Mouse (Mus musculus) neural tube, embryonic 14.5 days (tissue): ENCODE data around the gene Enox1. TPM values are rescaled to one million over a fixed set of nuclear protein-coding genes. Genes with fewer than 3 reads are reported as not detected.

Source experiments
- ATAC-seq: fragments of 200-750 bp; cut with Nextera tagmentation; 2 replicates; pipeline ENCODE4 v1.8.0; 2017; ENCODE audit warnings: low read depth, mild to moderate bottlenecking, moderate TSS enrichment, moderate library complexity
- H3K27ac ChIP-seq: fragments of 300-500 bp; sonication (generic); 2 replicates; pipeline ENCODE4 v1.5.1; 2014; ENCODE audit warnings: low read depth, mild to moderate bottlenecking, control low read depth, low read length, moderate library complexity, mixed read lengths
- H3K27me3 ChIP-seq: fragments of 300-500 bp; sonication (generic); 2 replicates; pipeline ENCODE4 v1.6.1; 2014; ENCODE audit warnings: low read length; ENCODE audit not compliant: control insufficient read depth, insufficient read depth
- H3K36me3 ChIP-seq: fragments of 300-500 bp; sonication (generic); 2 replicates; pipeline ENCODE4 v1.6.1; 2014; ENCODE audit warnings: low read length, mixed read lengths; ENCODE audit not compliant: control insufficient read depth, insufficient read depth
- H3K4me1 ChIP-seq: fragments of 300-500 bp; sonication (generic); 2 replicates; pipeline ENCODE4 v1.6.1; 2014; ENCODE audit warnings: low read length; ENCODE audit not compliant: control insufficient read depth, insufficient read depth
- H3K4me2 ChIP-seq: fragments of 300-500 bp; sonication (generic); 2 replicates; pipeline ENCODE4 v1.6.1; 2014; ENCODE audit warnings: mild to moderate bottlenecking, low read depth, low read length, control low read depth
- H3K4me3 ChIP-seq: fragments of 300-500 bp; sonication (generic); 2 replicates; pipeline ENCODE4 v1.5.1; 2014; ENCODE audit warnings: low read depth, low read length, control low read depth, mixed read lengths
- H3K9ac ChIP-seq: fragments of 300-500 bp; sonication (generic); replicated peaks from 2 replicates; pipeline ENCODE4 v1.6.1; 2014; ENCODE audit warnings: low read depth, mild to moderate bottlenecking, control low read depth, low read length, mixed read lengths
- H3K9me3 ChIP-seq: fragments of 300-500 bp; sonication (generic); 2 replicates; pipeline ENCODE4 v1.6.1; 2016; ENCODE audit warnings: low read length; ENCODE audit not compliant: control insufficient read depth
- WGBS: fragments of 180-500 bp; shearing (Covaris S2); extraction: QIAGEN DNeasy Blood & Tissue Kit; methylation state at CpG from one replicate; pipeline ENCODE4 v1.1.7; 2014; 5-methylcytosine and 5-hydroxymethylcytosine counted together
- polyA plus RNA-seq: library from polyadenylated mRNA; unstranded; fragments of >200 nt; fragmentation: Nextera tagmentation; extraction: Ambion mirVana; gene quantifications from 2 replicates; pipeline ENCODE4 v1.2.1, GENCODE M21; 2014

Gene Enox1
- polyA plus RNA-seq, 1 experiment from 2014 or later = 36.2 TPM

DNA sequence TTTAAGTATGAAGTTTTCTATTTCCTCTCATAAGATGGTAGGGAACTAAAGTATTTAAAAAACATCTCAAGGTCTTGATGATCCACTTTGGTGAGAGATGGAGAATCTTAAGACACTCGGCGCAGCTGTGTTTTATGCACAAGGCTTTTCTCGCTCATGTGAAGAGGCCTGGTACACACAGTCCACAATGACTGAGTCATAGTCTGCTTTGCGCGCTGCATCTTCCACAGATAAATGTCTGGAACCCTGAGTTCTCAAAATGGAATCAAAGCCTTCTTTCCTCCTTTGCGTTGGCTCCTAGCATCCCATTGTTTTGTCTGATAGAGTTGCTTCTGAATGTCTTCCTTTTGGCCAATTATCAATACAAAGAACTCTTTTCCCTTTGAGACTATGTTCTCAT lies 119.0 kb downstream of the Enox1 start:
- WGBS = 93% methylated on average over 6 of the region's 6 CpGs
- H3K27me3 ChIP-seq = no peaks in the 10 kb centered on the region
- H3K9ac ChIP-seq = no peak overlapping the region
- H3K4me1 ChIP-seq = peaks cover 9% of the 10 kb centered on the region; the same call in 1 of the 2 replicates
- H3K9me3 ChIP-seq = no peaks in the 10 kb centered on the region
- no peak overlapping the region for H3K4me3 ChIP-seq
- ATAC-seq = no peak
- H3K36me3 ChIP-seq = no peaks in the 10 kb centered on the region
- H3K4me2 ChIP-seq = no peak overlapping the region
- no peak overlapping the region for H3K27ac ChIP-seq

DNA sequence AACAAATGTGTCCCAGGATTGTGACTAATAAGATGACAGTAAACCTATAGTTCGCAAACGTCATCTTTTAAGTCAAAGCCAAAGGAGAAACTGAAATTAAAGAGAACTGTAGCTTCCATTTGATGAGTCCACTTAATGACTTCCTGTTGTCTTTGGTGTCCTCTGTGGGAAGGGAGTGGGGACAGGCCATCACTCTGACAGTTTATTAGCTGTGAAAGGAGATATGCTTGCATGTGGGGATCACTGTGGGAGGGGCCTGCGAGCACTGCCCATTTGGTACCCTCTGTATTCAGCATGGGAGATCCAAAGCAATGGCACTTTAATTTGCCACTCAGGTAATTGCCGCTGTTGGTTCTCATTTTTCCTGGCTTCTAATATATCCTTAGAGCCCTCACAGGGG lies 122.6 kb downstream of the Enox1 start:
- Histone ChIP-seq H3K4me1 (no peaks in the 10 kb centered on the region), H3K27me3 (no peaks in the 10 kb centered on the region), H3K4me2 (no peak overlapping the region), H3K9me3 (no peaks in the 10 kb centered on the region), H3K4me3 (no peak overlapping the region), H3K27ac (no peak overlapping the region), H3K9ac (no peak overlapping the region), H3K36me3 (no peaks in the 10 kb centered on the region)
- no peak for ATAC-seq
- 81% methylated on average over 4 of the region's 4 CpGs for WGBS

DNA sequence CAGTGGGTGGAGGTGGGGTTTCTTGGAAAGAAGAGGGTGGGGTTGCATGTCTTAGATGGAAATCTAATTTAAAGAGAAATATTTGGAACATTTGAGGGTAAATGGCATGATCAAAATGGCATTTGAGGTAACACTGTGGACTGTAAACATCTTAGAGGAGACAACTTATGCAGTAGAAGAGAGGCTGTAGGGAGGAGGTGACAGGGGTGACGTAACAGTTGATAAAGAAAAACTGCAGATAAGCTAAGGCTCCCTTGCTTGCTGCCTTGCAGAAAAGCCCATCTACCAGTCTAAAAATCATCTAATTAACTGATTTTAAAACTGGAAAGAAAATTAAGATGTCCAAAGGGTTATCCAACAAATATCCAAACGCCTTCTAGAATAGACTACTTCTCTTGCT lies 123.9 kb downstream of the Enox1 start:
- WGBS = 88% methylated on average over 2 of the region's 2 CpGs
- Histone ChIP-seq H3K9me3 (no peaks in the 10 kb centered on the region), H3K4me2 (no peak overlapping the region), H3K4me1 (no peaks in the 10 kb centered on the region), H3K27me3 (no peaks in the 10 kb centered on the region), H3K27ac (no peak overlapping the region), H3K36me3 (no peaks in the 10 kb centered on the region), H3K9ac (no peak overlapping the region), H3K4me3 (no peak overlapping the region)
- no peak for ATAC-seq

DNA sequence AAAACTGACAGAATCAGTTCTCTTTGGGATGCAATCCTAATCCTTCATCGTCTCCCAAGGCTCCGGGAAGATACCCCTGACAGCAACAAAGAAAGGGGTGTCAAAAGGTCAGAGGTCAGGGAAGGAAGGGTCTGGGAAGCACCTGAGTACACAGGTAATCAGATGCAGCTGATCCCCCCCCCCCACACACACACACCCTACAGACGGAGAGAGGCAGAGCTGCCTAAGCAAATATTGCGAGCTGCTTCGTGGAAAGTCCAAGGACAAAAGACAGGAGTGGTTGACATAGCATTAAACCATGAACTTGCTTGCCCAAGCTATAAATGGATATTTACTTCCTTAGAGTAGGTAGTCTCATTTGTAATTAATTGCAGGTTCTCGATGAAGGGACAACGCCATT lies 124.3 kb downstream of the Enox1 start:
- H3K9ac ChIP-seq = no peak overlapping the region
- H3K4me3 ChIP-seq = no peak overlapping the region
- H3K27me3 ChIP-seq = no peaks in the 10 kb centered on the region
- 84% methylated on average over 7 of the region's 7 CpGs for WGBS
- H3K27ac ChIP-seq = no peak overlapping the region
- no peak overlapping the region for H3K4me2 ChIP-seq
- ATAC-seq = no peak
- H3K36me3 ChIP-seq = no peaks in the 10 kb centered on the region
- no peaks in the 10 kb centered on the region for H3K9me3 ChIP-seq
- H3K4me1 ChIP-seq = no peaks in the 10 kb centered on the region

DNA sequence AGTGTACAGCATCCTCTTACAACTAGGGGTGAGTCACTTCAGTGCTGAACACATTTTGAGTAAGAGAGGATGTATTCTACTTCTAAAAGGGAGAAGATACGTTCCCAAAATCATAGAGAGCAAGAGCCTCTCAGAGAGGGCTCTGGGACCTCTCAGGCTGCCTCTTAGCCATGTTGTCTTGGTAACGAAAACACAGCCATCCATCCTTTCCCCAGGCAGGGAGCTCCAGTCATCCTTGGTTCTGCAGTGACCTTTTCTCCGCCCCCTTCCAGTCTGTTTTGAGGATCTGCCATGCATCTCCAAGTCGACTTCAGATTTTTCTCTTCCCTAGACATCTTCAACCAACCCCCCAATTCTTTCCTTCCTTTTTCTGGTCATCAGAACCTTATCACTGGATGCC lies 127.4 kb downstream of the Enox1 start:
- ATAC-seq = no peak
- H3K9me3 ChIP-seq = no peaks in the 10 kb centered on the region
- H3K9ac ChIP-seq = no peak overlapping the region
- H3K27ac ChIP-seq = no peak overlapping the region
- H3K4me3 ChIP-seq = no peak overlapping the region
- no peaks in the 10 kb centered on the region for H3K27me3 ChIP-seq
- no peak overlapping the region for H3K4me2 ChIP-seq
- WGBS = 66% methylated on average over 4 of the region's 4 CpGs
- H3K36me3 ChIP-seq = no peaks in the 10 kb centered on the region
- no peaks in the 10 kb centered on the region for H3K4me1 ChIP-seq

DNA sequence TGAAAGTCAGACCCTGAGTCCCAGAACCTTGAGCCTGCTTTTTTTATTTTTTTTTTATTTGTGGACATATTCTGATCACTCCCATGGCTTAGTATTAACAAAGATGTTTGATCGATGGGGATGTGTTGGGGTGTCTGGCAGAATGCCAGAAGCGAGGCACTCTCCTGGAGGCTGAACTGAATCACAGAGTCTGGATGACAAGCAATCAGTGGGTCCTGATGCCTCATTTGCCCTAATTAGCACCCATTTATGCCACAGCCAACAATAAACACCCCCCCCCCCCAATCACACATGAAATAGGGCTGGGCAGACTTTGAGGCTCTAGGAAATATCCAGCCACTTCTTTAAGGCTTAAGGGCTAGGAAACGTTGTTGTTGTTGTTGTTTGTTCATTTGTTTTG lies 128.9 kb downstream of the Enox1 start:
- ATAC-seq = no peak
- no peak overlapping the region for H3K9ac ChIP-seq
- H3K36me3 ChIP-seq = no peaks in the 10 kb centered on the region
- H3K4me3 ChIP-seq = no peak overlapping the region
- no peaks in the 10 kb centered on the region for H3K27me3 ChIP-seq
- no peaks in the 10 kb centered on the region for H3K9me3 ChIP-seq
- WGBS = 73% methylated on average over 3 of the region's 3 CpGs
- H3K4me1 ChIP-seq = no peaks in the 10 kb centered on the region
- H3K27ac ChIP-seq = no peak overlapping the region
- no peak overlapping the region for H3K4me2 ChIP-seq

DNA sequence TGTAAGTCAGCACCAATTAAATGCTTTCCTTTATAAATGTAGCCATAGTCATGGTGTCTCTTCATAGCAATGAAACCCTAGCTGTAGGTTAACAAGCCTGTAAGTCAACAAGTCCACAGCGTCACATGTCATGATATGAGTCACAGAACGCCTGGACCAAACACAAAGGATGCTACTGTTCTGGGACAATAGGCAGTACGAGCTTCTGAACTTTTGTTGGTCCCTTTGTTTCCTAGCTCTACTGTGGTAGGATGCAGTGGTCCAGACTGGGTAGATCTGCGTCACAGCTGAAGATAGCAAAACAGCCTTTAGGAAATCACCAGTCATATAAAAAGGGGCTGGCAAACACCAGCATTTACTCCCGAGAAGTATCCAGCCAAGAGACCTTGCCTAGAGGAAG lies 135.2 kb downstream of the Enox1 start:
- Histone ChIP-seq H3K9me3 (no peaks in the 10 kb centered on the region), H3K27me3 (no peaks in the 10 kb centered on the region), H3K27ac (no peak overlapping the region), H3K4me1 (no peaks in the 10 kb centered on the region), H3K9ac (no peak overlapping the region), H3K36me3 (no peaks in the 10 kb centered on the region), H3K4me3 (no peak overlapping the region), H3K4me2 (no peak overlapping the region)
- WGBS = 82% methylated on average over 5 of the region's 5 CpGs
- ATAC-seq = no peak

DNA sequence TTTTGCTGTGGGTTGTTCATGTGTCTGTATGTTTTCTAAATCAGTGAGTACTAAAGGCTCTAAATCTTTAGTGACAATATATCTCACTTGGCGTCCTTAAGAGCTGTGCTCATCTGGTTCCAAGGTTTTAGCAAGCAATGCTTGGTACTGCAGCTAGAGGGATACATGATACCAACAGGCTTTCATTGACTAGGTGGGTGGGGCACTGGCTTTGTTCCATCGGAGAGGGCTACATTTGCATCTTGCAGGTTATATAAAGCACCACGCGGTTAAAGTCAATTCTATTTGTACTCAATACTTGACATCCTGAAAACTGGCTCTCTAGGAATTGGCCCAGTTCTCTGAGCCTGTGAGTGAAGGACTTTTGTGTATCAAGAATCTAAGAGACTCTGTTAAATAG lies 140.5 kb downstream of the Enox1 start:
- WGBS = 39% methylated on average over 4 of the region's 4 CpGs
- Histone ChIP-seq H3K27me3 (no peaks in the 10 kb centered on the region), H3K4me3 (no peak overlapping the region), H3K9ac (no peak overlapping the region), H3K36me3 (no peaks in the 10 kb centered on the region), H3K4me1 (no peaks in the 10 kb centered on the region), H3K4me2 (no peak overlapping the region), H3K9me3 (no peaks in the 10 kb centered on the region), H3K27ac (no peak overlapping the region)
- no peak for ATAC-seq

DNA sequence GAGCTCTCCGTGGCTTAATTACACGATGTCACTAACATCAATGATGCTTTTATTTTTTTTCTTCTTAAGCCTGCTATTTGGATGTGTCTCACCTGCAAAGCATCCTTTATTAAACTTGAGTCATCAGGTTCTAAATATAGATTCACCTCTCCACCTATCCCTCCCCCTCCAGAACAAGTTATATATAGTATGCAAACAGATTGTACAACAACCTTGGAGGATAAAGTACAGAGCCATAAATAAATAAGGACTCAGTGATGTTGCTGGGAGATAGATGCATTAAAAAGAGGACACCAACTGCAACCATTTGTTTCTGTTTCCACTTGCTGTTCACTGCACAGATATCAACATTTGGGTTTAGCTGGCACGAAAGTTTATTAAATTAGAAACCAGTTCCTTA lies 141.8 kb downstream of the Enox1 start:
- no peak for ATAC-seq
- 91% methylated on average over 3 of the region's 3 CpGs for WGBS
- no peak overlapping the region for H3K4me2 ChIP-seq
- no peaks in the 10 kb centered on the region for H3K36me3 ChIP-seq
- H3K4me1 ChIP-seq = no peaks in the 10 kb centered on the region
- no peak overlapping the region for H3K27ac ChIP-seq
- no peak overlapping the region for H3K9ac ChIP-seq
- no peaks in the 10 kb centered on the region for H3K9me3 ChIP-seq
- no peaks in the 10 kb centered on the region for H3K27me3 ChIP-seq
- no peak overlapping the region for H3K4me3 ChIP-seq

DNA sequence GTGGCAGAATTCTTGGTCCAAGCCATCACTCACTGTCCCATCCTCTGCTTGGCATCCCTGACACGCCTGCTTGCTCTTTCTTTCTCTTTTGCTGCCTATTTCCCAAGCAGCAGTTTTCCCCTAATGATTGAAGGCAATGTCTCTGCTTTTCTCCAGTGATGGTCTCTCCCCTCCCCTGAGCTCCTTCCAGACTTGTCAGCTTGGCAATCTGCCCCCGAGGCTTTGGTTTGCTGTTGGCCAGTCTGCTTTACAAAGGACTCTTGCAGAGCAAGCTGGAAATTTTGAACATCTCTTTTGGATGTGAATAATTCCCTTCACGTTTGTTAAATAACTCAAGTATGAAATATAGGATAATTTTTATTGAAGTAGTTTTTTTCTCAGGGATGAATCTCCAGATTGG lies 153.0 kb downstream of the Enox1 start:
- Histone ChIP-seq H3K4me1 (peaks cover 2% of the 10 kb centered on the region; the same call in 1 of the 2 replicates), H3K27ac (no peak overlapping the region), H3K36me3 (no peaks in the 10 kb centered on the region), H3K4me3 (no peak overlapping the region), H3K4me2 (no peak overlapping the region), H3K27me3 (no peaks in the 10 kb centered on the region), H3K9me3 (no peaks in the 10 kb centered on the region), H3K9ac (no peak overlapping the region)
- no peak for ATAC-seq
- 61% methylated on average over 3 of the region's 3 CpGs for WGBS
